Mouse (Mus musculus) mouse embryonic stem cell (cell line): Measurements from ENCODE around the gene Peli2.

Experiments used
- in situ Hi-C, 2 experiments: fragments of 300-500 bp; cut with MboI; formaldehyde crosslinking; loops; 1 replicate in 1 of 2; 3 replicates in 1 of 2; pipeline ENCODE4 v1.14.3; 2019 to 2020; ENCODE audit warnings: low sequenced_read_pairs in 2 of 2, low pct_unique_long_range_greater_than_20kb in 1 of 2, mixed read lengths in 1 of 2; ENCODE audit not compliant: unreplicated experiment in 1 of 2

Peli2 gene

DNA sequence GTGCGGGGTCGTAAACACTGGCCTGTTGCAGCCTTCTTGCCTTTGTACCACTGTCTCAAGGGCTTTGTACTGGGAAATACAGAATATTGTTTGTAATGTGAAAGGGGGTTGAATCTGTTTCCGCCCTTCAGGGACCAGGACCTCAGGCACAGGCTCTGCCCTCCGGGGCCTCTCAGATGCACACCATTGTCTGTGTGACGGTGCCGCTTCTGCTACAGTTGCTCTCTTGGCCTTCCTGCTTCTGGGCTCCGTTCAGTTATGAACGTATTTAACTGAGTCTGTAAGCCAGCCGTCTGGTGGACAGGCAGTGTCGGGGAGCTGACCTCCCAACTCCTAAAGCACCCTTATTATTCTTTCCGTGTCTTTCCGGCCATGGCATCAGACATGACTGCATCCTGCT lies 50.6 kb downstream of the Peli2 start:
- in situ Hi-C loops: no loop called here

DNA sequence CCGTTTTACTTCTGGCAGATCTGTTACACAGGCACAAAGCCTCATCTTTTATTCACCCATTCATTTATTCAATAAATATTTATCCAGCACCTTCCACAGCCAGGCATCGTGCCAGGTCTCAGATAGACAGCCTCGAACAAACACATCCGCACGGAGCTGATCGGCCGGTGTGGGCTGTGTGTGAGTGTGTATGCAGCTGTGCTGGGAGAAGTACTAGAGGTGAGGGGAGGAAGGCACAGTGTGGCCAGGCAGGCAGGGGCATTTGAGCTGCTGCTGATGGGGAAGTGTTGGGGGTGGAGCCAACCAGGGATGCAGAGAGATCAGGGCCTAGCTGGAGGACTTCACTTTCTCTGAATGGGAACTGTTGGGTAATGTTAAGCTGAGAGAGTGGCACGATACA lies 51.4 kb downstream of the Peli2 start:
- in situ Hi-C loops: no loop called here

DNA sequence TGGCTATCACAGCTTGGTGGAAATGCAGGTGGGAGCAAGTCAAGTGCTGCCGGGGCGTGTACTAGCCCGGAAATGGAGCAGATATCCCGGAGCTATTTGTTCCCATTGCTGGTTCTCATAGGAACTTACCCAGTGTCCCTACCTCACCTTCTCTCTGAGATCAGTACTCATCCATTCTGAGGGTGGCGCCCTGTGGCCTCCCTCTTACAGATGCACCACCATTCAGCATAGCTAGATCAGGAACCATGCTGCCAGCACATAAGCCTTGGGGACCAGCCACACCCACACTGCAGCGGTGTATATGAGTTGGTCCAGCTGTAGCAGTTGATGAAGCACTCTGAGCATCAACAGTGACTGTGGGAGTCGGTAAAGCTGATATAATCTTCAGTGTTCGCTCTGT lies 52.3 kb downstream of the Peli2 start:
- in situ Hi-C loops: no loop called here

DNA sequence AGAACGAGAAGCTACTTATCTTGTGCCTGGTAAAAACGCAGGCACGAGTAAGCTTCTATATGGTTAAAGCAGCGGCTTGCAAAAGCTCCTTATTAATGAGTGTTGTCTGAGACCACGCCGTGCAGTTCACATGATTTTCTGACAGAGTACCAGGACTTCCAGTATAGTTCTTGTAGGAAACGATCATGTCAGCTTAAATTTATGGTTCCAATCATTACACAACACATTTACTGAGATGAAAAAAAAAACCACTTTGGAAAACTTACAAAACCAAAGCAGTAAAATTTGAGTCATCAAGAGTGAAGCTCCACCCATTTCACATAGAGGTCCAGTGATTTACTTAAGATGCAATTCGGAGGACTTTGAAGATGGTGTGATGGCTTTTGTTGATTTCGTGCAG lies 53.2 kb downstream of the Peli2 start:
- in situ Hi-C loops: no loop called here

DNA sequence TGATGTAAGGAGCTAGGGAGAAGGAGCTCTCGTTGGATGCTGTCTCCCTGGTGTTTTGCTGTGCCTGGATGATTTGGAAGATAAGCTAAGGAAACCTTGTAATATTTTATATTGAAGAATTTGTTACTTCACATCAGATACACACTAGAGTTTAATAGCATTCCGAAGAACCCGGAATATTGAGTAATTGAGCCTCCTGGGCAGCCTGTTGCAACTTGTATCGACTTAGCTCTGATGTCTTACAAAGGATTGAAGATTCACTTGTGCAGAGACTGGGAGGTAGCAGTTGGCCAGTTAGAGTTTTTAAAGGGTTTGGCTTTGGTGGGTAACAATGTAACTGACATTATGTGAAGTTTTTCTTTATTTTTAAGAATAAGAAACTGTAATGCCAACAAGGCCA lies 53.7 kb downstream of the Peli2 start:
- in situ Hi-C loops: no loop called here

DNA sequence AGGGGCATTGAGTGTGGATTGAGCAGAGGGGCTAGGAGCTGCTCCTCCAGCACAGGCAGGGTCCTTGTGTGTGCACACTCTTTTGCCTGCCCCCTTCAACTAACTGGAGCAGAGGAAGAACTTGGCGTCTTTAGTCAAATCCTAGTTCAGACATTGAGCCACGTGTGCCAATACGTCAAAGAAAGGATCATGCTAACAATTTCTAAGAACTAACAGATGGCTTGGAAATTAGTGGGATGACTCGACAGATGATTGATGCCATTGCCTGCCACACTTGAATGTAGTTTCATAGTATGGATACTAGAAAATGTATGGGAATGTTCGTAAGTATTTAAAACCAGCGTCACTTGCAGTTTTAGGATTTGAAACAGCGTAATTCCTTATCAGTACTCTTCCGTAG lies 54.5 kb downstream of the Peli2 start:
- in situ Hi-C loops: no loop called here

DNA sequence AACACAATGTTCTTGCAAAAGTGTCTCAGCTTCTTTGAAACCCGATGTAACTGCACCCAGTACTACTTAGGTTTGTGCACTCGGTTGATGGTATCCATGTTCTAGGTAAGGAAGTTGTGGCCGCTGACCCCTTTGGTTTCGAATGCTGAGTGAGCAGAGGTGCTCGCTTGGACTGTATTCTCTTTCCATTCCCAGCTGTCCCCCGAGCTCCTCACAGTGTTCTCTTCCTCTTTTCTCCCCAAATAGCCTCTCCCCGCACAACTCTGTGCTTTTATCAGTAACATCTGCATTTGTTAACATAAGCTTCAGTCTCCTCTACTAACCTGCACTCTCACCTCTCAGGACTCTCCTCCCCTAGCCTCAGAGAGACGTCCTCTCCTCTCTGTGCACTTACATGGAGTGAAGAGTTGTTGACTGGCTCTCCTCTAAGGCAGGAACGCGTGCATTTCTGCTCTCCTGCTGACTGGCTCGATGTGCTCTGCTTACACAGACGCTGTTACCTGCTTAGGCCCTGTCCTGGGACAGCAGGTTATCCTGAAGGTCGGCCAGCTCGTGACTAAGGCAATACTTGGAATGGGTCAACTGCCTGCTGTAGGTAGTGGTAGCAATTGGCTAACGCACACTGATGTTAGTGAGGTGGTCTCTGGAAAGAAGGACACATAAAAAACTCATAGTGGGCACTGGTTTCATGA lies 57.8 kb downstream of the Peli2 start:
- in situ Hi-C loops: no loop called here

DNA sequence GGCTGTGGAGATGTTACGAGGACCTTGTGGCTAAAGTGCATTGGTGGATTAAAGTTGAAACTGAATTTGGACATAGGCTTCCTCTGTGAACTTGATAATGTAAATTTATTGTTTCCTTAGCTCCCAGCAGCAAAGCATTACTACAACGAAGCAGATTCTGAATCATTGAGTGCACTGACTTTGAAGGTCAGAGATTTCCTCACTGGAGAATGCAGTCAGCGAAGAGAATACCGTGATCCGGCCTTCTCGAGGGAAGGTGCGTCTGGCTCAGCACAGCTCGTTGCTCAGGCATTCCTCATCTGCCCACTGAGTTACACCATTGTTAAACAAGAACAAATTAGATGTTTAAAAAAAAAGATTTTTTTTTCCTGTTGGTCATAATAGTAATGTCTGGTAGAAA lies 58.4 kb downstream of the Peli2 start:
- in situ Hi-C loops: no loop called here

DNA sequence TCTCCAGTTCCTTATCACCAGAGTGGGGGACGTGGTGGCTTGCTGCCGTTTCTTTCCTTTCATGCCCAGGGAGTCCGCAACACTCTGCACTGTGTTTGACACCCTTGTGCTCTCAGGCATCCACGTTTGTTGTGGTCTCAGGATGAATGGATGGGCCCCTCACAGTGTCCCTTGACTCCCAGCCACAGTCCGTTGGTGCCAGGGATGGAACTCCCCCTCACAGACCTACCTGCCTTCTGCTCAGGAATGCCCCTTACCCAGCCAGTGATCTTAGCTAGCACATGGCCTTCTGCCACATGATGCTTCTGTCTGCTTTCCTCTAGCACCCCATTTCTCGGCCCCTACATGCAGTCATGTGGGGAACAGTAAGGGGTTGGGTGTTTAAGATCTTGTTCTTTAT lies 65.7 kb downstream of the Peli2 start:
- in situ Hi-C loops: no loop called here

DNA sequence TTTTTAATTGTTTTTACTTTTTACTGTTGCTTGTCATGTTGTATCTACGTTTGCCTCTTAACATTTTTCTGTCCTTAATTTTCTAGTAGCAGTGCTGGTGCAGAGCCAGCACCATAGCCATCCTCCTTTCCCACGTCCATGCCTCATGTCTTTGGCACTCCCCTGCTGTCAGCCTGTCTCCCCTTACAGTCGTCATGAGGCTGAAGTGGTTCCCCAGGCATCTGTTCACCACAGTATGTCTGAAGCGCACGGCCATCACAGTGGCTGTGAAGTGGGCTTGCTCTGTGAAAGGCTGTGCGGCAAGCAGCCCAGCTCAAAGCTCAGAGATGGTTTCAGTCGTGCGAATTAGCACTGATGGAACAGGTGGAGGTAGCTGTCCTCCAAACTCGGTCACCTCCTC lies 66.5 kb downstream of the Peli2 start:
- in situ Hi-C loops: no loop called here

DNA sequence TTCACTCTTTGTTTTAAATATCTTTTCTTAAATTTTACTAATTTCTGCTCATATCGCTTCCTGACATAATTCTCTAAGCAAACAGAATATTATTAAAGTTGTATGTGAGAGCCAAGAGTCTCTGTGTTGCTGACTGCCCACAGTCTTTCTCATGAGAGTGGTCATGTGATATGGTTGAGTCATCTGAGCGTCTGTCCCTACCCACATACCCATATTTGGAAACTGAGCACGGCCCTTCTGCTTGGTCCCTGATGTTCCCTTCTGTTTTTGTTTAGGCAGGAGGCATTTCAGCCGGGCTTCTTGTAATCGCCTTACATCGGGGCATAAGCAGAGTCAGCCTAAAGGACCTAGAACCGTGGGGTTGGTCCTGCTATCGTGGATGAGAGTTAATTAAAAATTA lies 68.7 kb downstream of the Peli2 start:
- in situ Hi-C loops: no loop called here

DNA sequence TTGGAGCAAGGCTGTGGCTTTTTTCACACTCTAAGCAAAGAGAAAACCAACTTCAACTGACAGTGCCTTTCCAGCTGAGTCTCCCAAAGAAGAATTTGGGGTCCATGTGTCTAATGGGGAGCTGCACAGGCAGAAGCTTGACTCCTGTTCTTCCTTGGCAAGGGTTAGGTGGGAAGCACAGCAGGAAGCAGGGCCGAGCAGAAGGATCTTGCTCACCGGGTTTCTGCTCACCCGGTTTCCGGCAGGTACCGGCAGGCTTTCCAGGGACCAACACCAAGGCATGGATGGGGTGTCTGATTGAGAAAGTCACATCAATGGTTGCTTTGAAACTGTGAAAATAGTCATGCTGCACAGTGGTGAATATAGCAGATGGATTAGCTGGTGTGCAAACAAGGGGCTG lies 70.3 kb downstream of the Peli2 start:
- in situ Hi-C loops: no loop called here

DNA sequence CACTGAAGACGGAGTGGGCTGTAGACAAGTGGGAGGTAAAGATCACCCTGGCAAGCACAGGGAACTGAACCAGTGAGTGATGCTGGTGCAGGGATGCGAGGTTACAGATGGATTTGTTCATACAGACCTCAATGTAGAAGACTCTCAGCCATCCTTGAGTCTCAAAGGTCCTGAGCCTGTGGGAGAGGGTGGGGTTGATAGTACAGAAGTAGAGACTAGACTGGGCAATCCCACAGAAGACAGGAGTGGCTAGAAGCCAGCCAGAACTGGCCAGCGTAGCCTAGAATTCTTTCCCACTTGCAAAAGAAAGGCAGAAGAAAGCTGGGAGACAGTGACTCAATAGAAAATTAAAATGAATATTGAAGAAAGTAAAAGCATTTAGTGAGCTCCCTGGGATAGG lies 71.3 kb downstream of the Peli2 start:
- in situ Hi-C loops: no loop called here

DNA sequence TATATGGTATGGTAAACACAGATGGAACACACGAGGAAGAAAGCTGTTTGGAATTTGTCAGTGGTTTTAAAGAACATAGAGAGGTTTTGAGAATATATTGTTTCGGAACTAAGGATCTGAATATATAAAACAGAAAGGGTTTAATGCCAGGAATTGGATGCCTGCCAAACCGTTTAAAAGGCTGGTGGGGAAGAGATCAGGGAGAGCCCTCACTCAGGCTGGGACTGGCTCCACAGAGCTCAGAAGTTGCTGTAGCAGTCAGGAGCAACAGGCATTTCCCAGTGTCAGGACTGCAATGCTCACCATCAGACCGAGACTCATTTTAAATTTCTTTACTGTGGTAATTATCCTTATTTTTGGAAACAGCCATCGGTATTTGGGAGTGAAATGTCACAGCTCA lies 76.2 kb downstream of the Peli2 start:
- in situ Hi-C loops: no loop called here

DNA sequence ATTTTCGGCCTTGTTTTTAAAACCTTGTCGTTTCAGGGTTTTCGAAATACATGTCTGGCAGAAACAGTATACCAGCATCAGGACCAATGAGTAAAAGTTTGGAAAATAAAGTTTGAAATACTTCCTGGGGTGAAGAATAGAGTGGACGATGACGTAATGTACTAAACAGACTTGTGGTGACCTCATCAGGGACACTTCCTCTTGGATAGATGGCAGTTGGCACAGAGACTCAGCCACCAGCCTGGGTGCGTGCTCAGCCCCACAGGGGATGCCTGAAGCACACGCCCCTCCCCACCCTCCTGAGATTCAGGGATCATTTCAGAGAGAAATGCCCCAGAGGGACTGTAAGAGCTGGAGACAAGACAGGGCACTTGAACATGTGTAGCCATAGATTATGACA lies 76.7 kb downstream of the Peli2 start:
- in situ Hi-C loops: no loop called here

DNA sequence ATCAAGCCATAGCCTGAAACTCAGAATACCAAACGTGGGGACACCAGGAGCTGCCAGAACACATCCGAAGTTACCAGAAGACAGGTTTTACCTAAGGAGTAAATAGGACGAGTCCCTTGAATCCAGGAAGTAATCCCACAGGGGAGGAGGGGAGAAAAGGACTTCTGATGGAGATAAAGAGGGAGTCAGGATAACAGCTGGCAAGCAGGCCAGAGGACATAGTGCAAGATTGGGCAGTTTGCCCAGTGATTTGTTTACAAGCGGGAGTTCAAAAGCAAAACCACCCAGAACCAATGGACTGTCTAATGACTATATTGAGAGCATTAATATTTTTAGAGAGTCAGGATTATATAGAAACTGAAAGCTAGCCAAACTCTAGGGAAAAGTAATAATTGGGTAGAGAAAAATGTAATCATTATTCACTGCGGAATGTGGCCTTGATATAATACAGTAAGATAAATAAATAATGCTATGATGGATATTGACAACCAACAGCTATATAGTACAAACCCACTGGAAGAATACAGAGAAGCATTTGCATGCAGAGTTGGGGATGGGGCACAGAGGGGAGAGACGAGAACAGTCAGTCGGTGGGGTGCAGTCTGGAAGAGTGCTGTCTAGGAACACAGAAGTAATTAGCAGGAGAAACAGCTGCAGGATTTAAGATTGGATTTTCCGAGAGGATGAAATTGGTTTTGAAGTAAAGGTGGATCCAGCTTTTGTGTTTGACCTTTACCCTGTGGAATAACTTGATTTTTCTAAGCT lies 77.7 kb downstream of the Peli2 start:
- in situ Hi-C loops: no loop called here

DNA sequence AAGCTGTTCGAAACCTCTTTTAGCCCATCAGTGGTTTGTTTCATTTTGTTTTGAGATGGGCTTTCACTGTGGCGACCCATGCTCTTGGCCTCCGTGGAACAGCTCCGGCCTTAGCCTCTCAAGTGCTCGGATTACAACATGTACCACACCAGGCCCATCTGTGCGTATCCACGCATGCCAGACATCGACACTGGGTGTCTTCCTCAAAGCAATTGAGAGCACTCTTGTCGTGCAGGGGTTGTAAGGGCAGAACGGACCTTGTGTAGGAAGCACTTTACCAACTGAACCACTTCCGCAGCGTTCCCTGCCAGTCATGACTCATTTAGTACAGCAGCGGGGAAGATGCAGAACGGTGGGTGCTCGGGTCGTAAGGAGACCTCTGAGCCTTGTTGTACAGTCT lies 78.3 kb downstream of the Peli2 start:
- in situ Hi-C loops: no loop called here

DNA sequence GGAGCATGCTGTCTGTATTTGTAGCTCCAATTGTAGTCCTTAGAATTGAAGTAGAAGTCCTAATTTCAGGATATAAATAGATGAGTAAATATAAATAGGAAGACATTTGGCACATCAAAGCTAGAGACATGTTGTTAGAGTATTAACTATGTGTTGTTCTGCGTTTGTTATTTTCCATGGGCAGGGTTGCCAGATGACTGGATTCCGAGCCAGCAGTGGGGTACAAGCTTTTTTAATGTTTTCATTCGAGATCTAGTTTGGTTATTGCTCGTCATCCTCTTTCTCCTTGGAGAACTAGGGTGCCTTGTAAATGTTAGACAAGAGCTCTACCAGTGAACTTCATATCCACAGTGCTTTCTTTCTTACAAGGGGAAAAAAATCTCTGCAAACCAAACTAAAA lies 78.9 kb downstream of the Peli2 start:
- in situ Hi-C loops: no loop called here

DNA sequence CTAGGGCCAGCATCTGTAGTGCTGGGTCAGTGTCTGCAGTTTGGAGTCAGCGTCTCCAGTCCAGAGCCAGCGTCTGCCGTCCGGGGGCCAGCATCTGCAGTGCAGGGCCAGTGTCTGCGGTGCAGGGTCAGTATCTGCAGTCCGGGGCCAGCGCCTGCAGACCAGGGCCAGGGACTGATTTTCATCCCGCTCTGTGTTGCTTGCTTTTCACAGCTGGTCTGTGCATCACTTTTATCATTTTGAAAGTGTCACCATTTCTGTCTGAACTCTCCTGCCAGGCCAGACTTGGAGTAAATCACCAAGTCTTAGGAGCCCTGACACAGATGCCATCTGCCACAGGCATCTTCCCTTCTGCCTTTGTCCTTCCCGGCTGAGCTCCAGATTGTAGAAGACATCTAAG lies 79.7 kb downstream of the Peli2 start:
- in situ Hi-C loops: no loop called here

DNA sequence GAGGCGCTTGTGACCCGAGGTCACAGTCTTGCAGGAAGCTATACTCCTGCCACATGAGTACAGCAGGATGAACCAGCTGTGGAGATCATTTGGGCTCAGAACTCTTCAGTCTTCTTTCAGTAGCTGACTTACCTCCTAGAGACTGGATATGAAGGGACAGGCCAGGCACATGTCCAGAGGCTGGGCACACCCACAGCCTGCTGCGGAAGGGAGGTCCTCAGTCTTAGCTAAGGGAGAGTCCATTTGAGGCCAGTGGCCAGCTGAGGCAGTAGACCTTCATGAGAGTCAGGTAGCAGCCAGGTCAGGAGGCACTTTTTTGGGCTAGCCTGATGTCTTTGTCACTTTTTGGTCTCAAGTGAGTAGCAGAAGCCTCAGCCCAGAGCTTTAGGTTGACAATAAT lies 80.2 kb downstream of the Peli2 start:
- in situ Hi-C loops: no loop called here
